8 mouse cellular contexts compared by ENCODE assay signal in the genomic region with DNA sequence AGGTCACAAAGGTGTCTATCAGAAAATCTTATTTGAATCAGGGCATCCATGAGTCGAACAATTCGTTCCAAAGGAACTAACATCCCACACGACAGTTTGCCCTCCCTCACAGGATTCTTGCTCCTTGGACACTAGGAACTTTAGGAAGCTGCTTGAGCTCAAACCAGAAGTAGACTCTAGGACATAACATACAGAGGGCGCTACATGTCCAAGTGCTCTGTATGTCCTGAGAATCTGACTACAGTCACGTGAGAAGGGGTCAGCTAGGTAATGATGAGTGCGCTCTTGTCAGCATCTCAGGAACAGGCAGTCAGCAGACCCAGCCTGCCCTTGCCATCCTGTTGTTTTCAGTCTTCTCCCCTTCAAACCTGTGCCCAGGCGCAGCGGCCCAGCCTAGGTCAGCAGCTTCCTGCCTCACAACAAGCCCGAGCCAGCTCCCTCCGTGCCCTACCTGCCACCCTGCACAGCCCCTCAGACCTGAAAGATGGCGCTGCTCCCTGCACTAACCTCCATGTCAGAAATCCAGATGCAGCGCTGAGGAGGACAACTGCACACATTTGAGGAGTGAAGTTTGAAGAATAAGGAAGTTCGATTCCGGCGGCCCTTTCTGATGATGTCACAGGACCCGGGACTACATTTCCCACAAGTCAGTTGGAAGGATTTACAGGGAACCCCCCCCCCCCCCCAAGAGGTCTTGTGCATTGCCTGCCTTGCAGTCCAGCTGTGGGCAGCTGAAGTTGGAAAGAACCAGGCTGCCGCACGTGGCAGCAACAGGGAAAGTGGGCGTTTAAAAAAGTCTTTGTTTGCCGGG. TPM values are rescaled to one million over a fixed set of nuclear protein-coding genes. Genes with fewer than 3 reads are reported as not detected.
DNase-seq lines count a peak whose midpoint lies in the region; ATAC-seq lines count a peak whose summit lies in the region.

A gene (minus strand): TSS at position 642 of the 811 bp plus-strand sequence.

- H3K9me3 ChIP-seq in hindbrain, embryonic 12.5 days (replicated peaks), result 0 out of 2 replicates have a peak, but pooled peaks cover 3% of the 10 kb centered on the region

- ATAC-seq in hindbrain, embryonic 12.5 days (ENCODE audit: low FRiP score), result peak; percentile 97

- H3K4me2 ChIP-seq in hindbrain, embryonic 12.5 days (replicated peaks), result peak within 1 kb of the TSS; percentile 52

- H3K27me3 ChIP-seq in hindbrain, embryonic 12.5 days, result no peaks in the 10 kb centered on the region

- WGBS in hindbrain, embryonic 12.5 days, result 4% methylated on average over 20 of the region's 20 CpGs

- peak; percentile 90 for DNase-seq in NIH3T3 (ENCODE audit: low read depth)
- peak; percentile 94 to 95 for DNase-seq in cerebellum, postnatal 10 days
- DNase-seq in frontal cortex, postnatal 10 days (ENCODE audit: low spot score in 2 of 2), result peak; percentile 81 to 87
- DNase-seq in layer of hippocampus, postnatal 14 days (ENCODE audit: low spot score in 2 of 2), result peak; percentile 85 to 92
- DNase-seq in lung, postnatal 14 days, result peak; percentile 94
- DNase-seq in retina, adult 2 months (ENCODE audit: low read depth, low spot score), result peak; percentile 89
- peak; percentile 86 to 89 for DNase-seq in thymus, postnatal 36 days

- no peaks in the 10 kb centered on the region for H3K36me3 ChIP-seq in hindbrain, embryonic 12.5 days

- H3K27ac ChIP-seq in hindbrain, embryonic 12.5 days, result no peak within 1 kb of the TSS

- peak within 1 kb of the TSS; percentile 59 for H3K4me3 ChIP-seq in hindbrain, embryonic 12.5 days

- peak within 1 kb of the TSS; percentile 67 for H3K9ac ChIP-seq in hindbrain, embryonic 12.5 days

- peaks cover 3% of the 10 kb centered on the region; the same call in 1 of the 2 replicates for H3K4me1 ChIP-seq in hindbrain, embryonic 12.5 days

RNA-seq across cellular contexts. Expression of the gene that starts here (rescaled TPM):
- 4.6 and 5.1 TPM in 2 replicates for polyA plus RNA-seq in hindbrain, embryonic 12.5 days (2016; fragmentation: Nextera tagmentation; extraction: Ambion mirVana)
- 1 to 10 TPM; 7.7 to 8.8 TPM for total RNA-seq in layer of hippocampus, postnatal 14 days (2021)
